Comparison of ENCODE assay signal across 36 mouse cellular contexts in genomic region chr7:143663470-143663869, GRCm38 (mm10). TPM values are rescaled to one million over a fixed set of nuclear protein-coding genes. Genes with fewer than 3 reads are reported as not detected.
"Had no signal": no experiment of that assay in that cellular context is flagged by ENCODE, and none has a peak within 500 bp of the region (broad histone marks: within the 10 kb centered on the region; RNA-seq: fewer than 3 reads in every experiment).

No protein-coding gene starts in this region.

- DNase-seq: heart, postnatal 10 days; heart, postnatal 14 days; heart, postnatal 36 days; heart, postnatal 4 days; kidney, adult 11 months; kidney, adult 18-20 months; kidney, adult 2 months; kidney, adult 8-10 months; kidney, adult 9 months; kidney, postnatal 10 days; kidney, postnatal 14 days; kidney, postnatal 25 days; kidney, postnatal 36 days; kidney, postnatal 4 days; layer of hippocampus, adult 9-11 months; layer of hippocampus, postnatal 36 days had no signal

- H3K27ac ChIP-seq: heart, embryonic 13.5 days; heart, embryonic 15.5 days; hindbrain, embryonic 10.5 days; hindbrain, embryonic 12.5 days; hindbrain, embryonic 13.5 days; hindbrain, embryonic 14.5 days; hindbrain, embryonic 15.5 days; hindbrain, postnatal 0 days; intestine, embryonic 15.5 days; kidney, embryonic 15.5 days; kidney, postnatal 0 days; layer of hippocampus, adult 2 months; left cerebral cortex, adult 2 months had no signal

- H3K4me1 ChIP-seq: heart, embryonic 12.5 days; heart, embryonic 13.5 days; heart, embryonic 15.5 days; hindbrain, embryonic 10.5 days; hindbrain, embryonic 12.5 days; hindbrain, embryonic 13.5 days; hindbrain, embryonic 15.5 days; intestine, embryonic 15.5 days had no signal

- H3K9me3 ChIP-seq: heart, embryonic 13.5 days; heart, embryonic 15.5 days; hindbrain, embryonic 10.5 days; hindbrain, embryonic 12.5 days; hindbrain, embryonic 13.5 days; hindbrain, embryonic 15.5 days; intestine, embryonic 15.5 days; kidney, embryonic 15.5 days had no signal

- H3K4me3 ChIP-seq: heart, embryonic 12.5 days; heart, embryonic 13.5 days; heart, embryonic 15.5 days; hindbrain, embryonic 10.5 days; hindbrain, embryonic 12.5 days; hindbrain, embryonic 13.5 days; hindbrain, embryonic 15.5 days; intestine, embryonic 15.5 days; kidney, embryonic 15.5 days; layer of hippocampus, adult 2 months; left cerebral cortex, adult 2 months had no signal

- ATAC-seq: hindbrain, embryonic 16.5 days; hindbrain, postnatal 0 days; inflammation-experienced regulatory T-cells, adult 6 months; intestine, embryonic 15.5 days; intestine, embryonic 16.5 days; intestine, postnatal 0 days had no signal

- H3K27me3 ChIP-seq: heart, embryonic 12.5 days; heart, embryonic 13.5 days; heart, embryonic 15.5 days; hindbrain, embryonic 12.5 days; hindbrain, embryonic 13.5 days; hindbrain, embryonic 15.5 days; intestine, embryonic 15.5 days; kidney, embryonic 15.5 days had no signal

- H3K9ac ChIP-seq: heart, embryonic 12.5 days; heart, embryonic 13.5 days; heart, embryonic 15.5 days; hindbrain, embryonic 12.5 days; hindbrain, embryonic 13.5 days; hindbrain, embryonic 14.5 days; hindbrain, embryonic 15.5 days; intestine, embryonic 15.5 days; kidney, embryonic 15.5 days had no signal

- H3K36me3 ChIP-seq: heart, embryonic 12.5 days; heart, embryonic 13.5 days; heart, embryonic 15.5 days; hindbrain, embryonic 10.5 days; hindbrain, embryonic 12.5 days; hindbrain, embryonic 13.5 days; hindbrain, embryonic 15.5 days; intestine, embryonic 15.5 days; kidney, embryonic 15.5 days had no signal

- H3K4me2 ChIP-seq: heart, embryonic 11.5 days; heart, embryonic 12.5 days; heart, embryonic 13.5 days; heart, embryonic 15.5 days; hindbrain, embryonic 12.5 days; hindbrain, embryonic 13.5 days; hindbrain, embryonic 14.5 days; hindbrain, embryonic 15.5 days; intestine, embryonic 15.5 days; kidney, embryonic 15.5 days had no signal

RNA-seq across cellular contexts. Expression of gene Tnfrsf26, which starts 34.9 kb away (rescaled TPM):
- total RNA-seq: layer of hippocampus, adult 2 months; left cerebral cortex, adult 18-20 months; left cerebral cortex, adult 2 months had no signal
